Mouse (Mus musculus) CH12.LX (cell line): ENCODE measurements around the gene Drc1. TPM values are rescaled to one million over a fixed set of nuclear protein-coding genes. Genes with fewer than 3 reads are reported as not detected.

ENCODE experiments used
- DNase-seq: peaks from one replicate; pipeline ENCODE4 v3.0.0-alpha.2; 2013; ENCODE audit errors: extremely low read depth
- H3K27ac ChIP-seq: 2 replicates; pipeline ENCODE4 v1.5.1; 2012; ENCODE audit warnings: low read depth, mild to moderate bottlenecking, control low read depth, moderate library complexity; ENCODE audit not compliant: insufficient read depth
- H3K27me3 ChIP-seq: replicated peaks from 2 replicates; pipeline ENCODE3; 2012; ENCODE audit warnings: inconsistent platforms
- H3K36me3 ChIP-seq, 2 experiments: replicated peaks in 1 of 2; 2 replicates each; pipeline versions ENCODE3 to v1.6.1; 2012; ENCODE audit warnings: inconsistent platforms in 1 of 2, low read length in 1 of 2, mild to moderate bottlenecking in 1 of 2, mixed read lengths in 1 of 2, moderate library complexity in 1 of 2; ENCODE audit not compliant: control insufficient read depth in 1 of 2, insufficient read depth in 1 of 2
- H3K4me1 ChIP-seq, 2 experiments: 2 replicates each; pipeline ENCODE4 v1.6.1; 2012; ENCODE audit warnings: inconsistent platforms in 1 of 2, moderate library complexity in 1 of 2; ENCODE audit not compliant: insufficient read depth in 2 of 2, control insufficient read depth in 1 of 2
- H3K4me2 ChIP-seq: 2 replicates; pipeline ENCODE4 v1.6.1; 2012; ENCODE audit warnings: low read depth, mild to moderate bottlenecking, control low read depth; ENCODE audit not compliant: poor library complexity, insufficient read depth, severe bottlenecking
- H3K4me3 ChIP-seq, 3 experiments: fragments of 150-350 bp in 1 of 3; sonication (generic) in 1 of 3; replicated peaks in 1 of 3; 2 replicates each; pipeline versions ENCODE3 to v1.5.1; 2011 to 2012; ENCODE audit warnings: low read depth in 2 of 3, low read length in 2 of 3, mild to moderate bottlenecking in 2 of 3, moderate library complexity in 2 of 3, control low read depth in 1 of 3, improper control_type of control experiment in 1 of 3, inconsistent platforms in 1 of 3, mixed read lengths in 1 of 3; ENCODE audit not compliant: poor library complexity in 1 of 3
- H3K79me2 ChIP-seq: replicated peaks from 2 replicates; pipeline ENCODE4 v1.6.1; 2012; ENCODE audit warnings: mild to moderate bottlenecking, moderate library complexity; ENCODE audit not compliant: control insufficient read depth, poor library complexity, insufficient read depth, severe bottlenecking; ENCODE audit errors: extremely low read depth
- H3K9ac ChIP-seq: 2 replicates; pipeline ENCODE4 v1.6.1; 2012; ENCODE audit warnings: low read depth, mild to moderate bottlenecking, control low read depth, moderate library complexity; ENCODE audit not compliant: insufficient read depth
- H3K9me3 ChIP-seq: replicated peaks from 2 replicates; pipeline ENCODE3; 2012; ENCODE audit warnings: low read length, inconsistent platforms, mixed read lengths
- BHLHE40 ChIP-seq: IDR thresholded peaks from 2 replicates; pipeline ENCODE4 v1.6.1; 2011; ENCODE audit warnings: mild to moderate bottlenecking, low read depth, low read length, improper control_type of control experiment
- CTCF ChIP-seq, 2 experiments: IDR thresholded peaks in 1 of 2; conservative IDR thresholded peaks in 1 of 2; 2 replicates each; pipeline ENCODE4 v1.5.1; 2011 to 2012; ENCODE audit warnings: low read depth in 2 of 2, low read length in 2 of 2, improper control_type of control experiment in 1 of 2, inconsistent platforms in 1 of 2, mild to moderate bottlenecking in 1 of 2, moderate library complexity in 1 of 2
- ELF1 ChIP-seq: IDR thresholded peaks from 2 replicates; pipeline ENCODE4 v1.6.1; 2014; ENCODE audit warnings: low read depth, mild to moderate bottlenecking, inconsistent platforms, low read length, improper control_type of control experiment
- ETS1 ChIP-seq: conservative IDR thresholded peaks from 2 replicates; pipeline ENCODE4 v1.6.1; 2012; ENCODE audit warnings: low read depth, mild to moderate bottlenecking, inconsistent platforms, low read length, improper control_type of control experiment, moderate library complexity
- GABPA ChIP-seq: IDR thresholded peaks from 2 replicates; pipeline ENCODE4 v1.6.1; 2012; ENCODE audit warnings: low read depth, low read length, improper control_type of control experiment, inconsistent platforms; ENCODE audit not compliant: insufficient replicate concordance
- JUN ChIP-seq: IDR thresholded peaks from 2 replicates; pipeline ENCODE4 v1.6.1; 2011; ENCODE audit warnings: low read depth, mild to moderate bottlenecking, low read length, improper control_type of control experiment, moderate library complexity; ENCODE audit not compliant: insufficient read depth
- JUND ChIP-seq: conservative IDR thresholded peaks from 2 replicates; pipeline ENCODE4 v1.6.1; 2011; ENCODE audit warnings: low read depth, low read length, improper control_type of control experiment
- KAT2A ChIP-seq: IDR thresholded peaks from 2 replicates; pipeline ENCODE4 v1.6.1; 2012; ENCODE audit warnings: low read length, improper control_type of control experiment, inconsistent platforms; ENCODE audit not compliant: insufficient replicate concordance
- MXI1 ChIP-seq: IDR thresholded peaks from 2 replicates; pipeline ENCODE4 v1.6.1; 2011; ENCODE audit warnings: mild to moderate bottlenecking, low read depth, low read length, improper control_type of control experiment
- PAX5 ChIP-seq: IDR thresholded peaks from 2 replicates; pipeline ENCODE4 v1.6.1; 2012; ENCODE audit warnings: low read length, inconsistent platforms, mixed read lengths
- USF1 ChIP-seq: IDR thresholded peaks from 2 replicates; pipeline ENCODE4 v1.6.1; 2014; ENCODE audit warnings: low read depth, mild to moderate bottlenecking, inconsistent platforms, low read length, improper control_type of control experiment
- USF2 ChIP-seq: conservative IDR thresholded peaks from 2 replicates; pipeline ENCODE4 v1.6.1; 2011; ENCODE audit warnings: low read depth, low read length, improper control_type of control experiment
- ZKSCAN1 ChIP-seq: IDR thresholded peaks from 2 replicates; pipeline ENCODE4 v1.6.1; 2012; ENCODE audit warnings: low read depth, inconsistent platforms, low read length, improper control_type of control experiment, borderline replicate concordance
- dilution Hi-C: fragments of 300-500 bp; cut with MboI; formaldehyde crosslinking; loops from 2 replicates; pipeline ENCODE4 v1.14.3; 2020; ENCODE audit warnings: low sequenced_read_pairs; ENCODE audit not compliant: extremely low pct_unique_long_range_greater_than_20kb, extremely low pct_ligation_motif_present
- in situ Hi-C: fragments of 300-500 bp; cut with MboI; formaldehyde crosslinking; loops from 3 replicates; pipeline ENCODE4 v1.14.3; 2019; ENCODE audit warnings: low sequenced_read_pairs, low pct_ligation_motif_present, low pct_unique_long_range_greater_than_20kb, mixed read lengths
- polyA plus RNA-seq: library from polyadenylated mRNA; unstranded; fragments of >175 nt; gene quantifications from 2 replicates; pipeline ENCODE4 v1.2.1, GENCODE M21; 2012; ENCODE audit warnings: low read depth; ENCODE audit not compliant: insufficient read length
- total RNA-seq, 2 experiments: library from RNA; depleted of rRNA; stranded (reverse); fragments of 300-350 nt in 1 of 2; fragments of >200 nt in 1 of 2; gene quantifications; 2 replicates each; pipeline ENCODE4 v1.2.3; 2012 to 2014

Drc1 gene
- total and polyA plus RNA-seq, 3 experiments: 0.04 TPM; not detected in 2

DNA sequence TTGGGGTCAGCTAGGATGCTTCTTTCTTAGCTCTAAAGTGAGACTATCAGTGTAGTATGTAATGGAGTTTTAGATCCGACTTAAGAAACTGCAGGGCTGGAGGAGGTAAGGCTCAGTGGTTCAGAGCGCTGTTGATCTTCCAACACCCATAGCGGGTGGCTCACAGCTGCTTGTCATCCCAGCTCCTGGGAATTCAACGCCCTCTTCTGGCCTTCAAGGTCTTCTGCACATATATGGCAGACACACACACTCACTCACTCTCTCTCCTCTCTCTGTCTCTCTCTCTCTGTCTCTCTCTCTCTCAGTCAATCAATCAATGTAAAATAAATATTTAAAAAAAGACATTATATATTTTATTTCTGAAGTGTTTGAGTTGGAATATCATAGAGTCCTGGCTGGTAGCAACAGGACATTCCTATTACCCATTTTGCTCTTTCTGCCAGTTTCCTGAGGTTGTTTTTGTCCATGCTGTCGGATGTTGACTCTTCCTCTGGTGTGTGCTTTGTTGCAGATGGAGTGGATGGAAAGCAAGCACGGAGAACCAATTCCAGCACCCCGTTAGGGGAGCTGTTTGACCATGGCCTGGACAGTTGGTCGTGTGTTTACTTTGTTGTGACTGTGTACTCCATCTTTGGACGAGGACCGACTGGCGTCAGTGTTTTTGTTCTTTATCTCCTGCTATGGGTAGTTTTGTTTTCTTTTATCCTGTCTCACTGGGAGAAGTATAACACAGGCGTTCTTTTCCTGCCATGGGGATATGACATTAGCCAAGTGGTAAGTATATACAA, 25.4 kb upstream of the Drc1 start:
- Histone ChIP-seq H3K4me2 (no peak overlapping the region), H3K4me3 (no peak overlapping the region), H3K79me2 (no peaks in the 10 kb centered on the region), H3K36me3 (peaks cover 34 to 79% of the 10 kb centered on the region in 2 experiments), H3K9me3 (peaks cover 2% of the 10 kb centered on the region), H3K9ac (no peak overlapping the region), H3K4me1 (no peaks in the 10 kb centered on the region), H3K27ac (no peak overlapping the region), H3K27me3 (no peaks in the 10 kb centered on the region)
- dilution Hi-C loops: no loop called here
- DNase-seq: no peak
- TF ChIP-seq GABPA (no peak), PAX5 (no peak), ELF1 (no peak), ZKSCAN1 (no peak), JUND (no peak), CTCF (conservative IDR thresholded peaks at IDR 0.05 in 1 of 2, IDR thresholded peaks at IDR 0.05 in 1 of 2; ENCODE audit: low read depth in 2 of 2, low read length in 2 of 2) (no peak)
- in situ Hi-C loops: no loop called here

DNA sequence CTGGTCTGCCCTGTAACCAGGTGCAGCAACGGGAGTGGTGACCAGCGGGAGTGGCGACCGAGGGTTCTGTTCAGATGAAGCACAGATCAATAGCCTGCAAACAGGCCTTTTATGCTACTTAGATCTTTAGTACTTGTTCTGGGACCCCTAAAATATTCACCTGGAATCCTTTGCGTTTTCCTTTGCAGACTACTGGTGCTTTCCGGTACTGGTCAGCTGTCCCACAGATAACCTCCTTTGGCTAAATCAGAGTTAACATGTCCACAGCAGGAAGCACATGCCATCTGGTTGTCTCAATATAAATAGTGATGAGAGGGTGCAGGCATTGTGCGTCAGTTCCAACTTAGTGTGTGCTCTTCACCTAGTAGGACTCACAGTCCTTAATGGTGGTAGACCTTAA, 22.4 kb upstream of the Drc1 start:
- Histone ChIP-seq H3K27me3 (no peaks in the 10 kb centered on the region), H3K4me3 (no peak overlapping the region), H3K27ac (no peak overlapping the region), H3K9ac (no peak overlapping the region), H3K4me2 (no peak overlapping the region), H3K36me3 (peaks cover 34 to 80% of the 10 kb centered on the region in 2 experiments), H3K9me3 (no peaks in the 10 kb centered on the region), H3K79me2 (no peaks in the 10 kb centered on the region), H3K4me1 (no peaks in the 10 kb centered on the region)
- dilution Hi-C loops (no loop called here), in situ Hi-C loops (no loop called here)
- no peak for DNase-seq
- TF ChIP-seq JUND (no peak), USF2 (no peak), MXI1 (no peak), ETS1 (no peak), ELF1 (no peak), USF1 (no peak), GABPA (no peak), BHLHE40 (no peak), JUN (no peak), KAT2A (no peak)
